Mouse (Mus musculus) thymus, postnatal 10 days (tissue): ENCODE results near the gene Swap70.

Experiments used
- DNase-seq, 2 experiments: peaks; one replicate each; pipeline ENCODE4 v3.0.0; 2021; ENCODE audit warnings: low spot score in 2 of 2

Swap70 gene

GRCm38 (mm10) chr7:110305486-110305885 lies 84.0 kb downstream of the Swap70 start:
- DNase-seq, result no peak

GRCm38 (mm10) chr7:110306281-110306680 lies 84.8 kb downstream of the Swap70 start:
- DNase-seq, result no peak

GRCm38 (mm10) chr7:110307741-110308140 lies 86.2 kb downstream of the Swap70 start:
- DNase-seq, result no peak

GRCm38 (mm10) chr7:110309246-110309645 lies 87.7 kb downstream of the Swap70 start:
- DNase-seq, result no peak

GRCm38 (mm10) chr7:110313392-110314055 lies 92.0 kb downstream of the Swap70 start:
- DNase-seq, result no peak

GRCm38 (mm10) chr7:110314401-110314890 lies 92.9 kb downstream of the Swap70 start:
- no peak for DNase-seq

GRCm38 (mm10) chr7:110315352-110315751 lies 93.8 kb downstream of the Swap70 start:
- DNase-seq, result no peak

GRCm38 (mm10) chr7:110317412-110317811 lies 95.9 kb downstream of the Swap70 start:
- no peak for DNase-seq

GRCm38 (mm10) chr7:110318971-110319519 lies 97.5 kb downstream of the Swap70 start:
- DNase-seq, result no peak

- DNase-seq, result no peak
Measured at GRCm38 (mm10) chr7:110321106-110321505, 99.6 kb downstream of the Swap70 start.

GRCm38 (mm10) chr7:110324852-110325251 lies 103.3 kb downstream of the Swap70 start:
- DNase-seq, result no peak

- DNase-seq, result no peak
Measured at GRCm38 (mm10) chr7:110325381-110326110, 104.0 kb downstream of the Swap70 start.
